Mouse (Mus musculus) hematopoietic stem cell, adult 5-6 weeks (primary cell): ENCODE measurements around the gene Cryba2. TPM values are rescaled to one million over a fixed set of nuclear protein-coding genes. Genes with fewer than 3 reads are reported as not detected.
A peak's percentile ranks its signal among the peaks of the same experiment; 100 is the strongest.

Source experiments
- ATAC-seq, 2 experiments: fragments of 125-278 bp in 1 of 2; replicated peaks in 1 of 2; 2 replicates each; pipeline ENCODE4 v1.8.0; 2016 to 2017; ENCODE audit warnings: inconsistent platforms in 2 of 2, mild to moderate bottlenecking in 2 of 2, moderate number of reproducible peaks in 2 of 2, low read depth in 1 of 2, moderate TSS enrichment in 1 of 2; ENCODE audit not compliant: low FRiP score in 2 of 2, poor library complexity in 2 of 2, severe bottlenecking in 2 of 2, insufficient read depth in 1 of 2, low TSS enrichment in 1 of 2
- total RNA-seq: library from RNA; stranded (forward); fragments of 172-1452, 232-1000 nt; gene quantifications from 2 replicates; pipeline ENCODE4 v1.2.3, GENCODE M21; 2017

Gene Cryba2
- total RNA-seq, 1 experiment from 2014 or later = not detected

DNA sequence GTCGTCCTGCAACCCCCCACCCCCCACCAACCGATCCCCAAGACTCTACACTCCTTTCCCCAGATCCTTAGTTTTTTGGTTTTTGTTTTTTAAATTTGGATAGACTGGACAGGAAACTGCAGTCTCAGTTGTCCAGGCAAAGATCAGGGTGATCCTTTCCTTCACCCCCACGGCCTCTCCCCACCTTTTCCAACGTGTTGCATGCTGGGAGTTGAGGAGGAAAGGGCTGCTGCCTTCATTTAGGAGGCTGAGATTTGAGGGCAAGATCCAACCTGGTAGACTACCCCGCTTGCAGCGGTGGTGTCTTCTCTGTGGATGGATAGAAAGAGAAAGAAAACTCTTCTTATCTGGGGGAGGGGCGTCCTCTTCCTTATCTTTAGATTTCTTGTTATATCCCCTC lies 36.2 kb downstream of the Cryba2 start:
- no peak for ATAC-seq

DNA sequence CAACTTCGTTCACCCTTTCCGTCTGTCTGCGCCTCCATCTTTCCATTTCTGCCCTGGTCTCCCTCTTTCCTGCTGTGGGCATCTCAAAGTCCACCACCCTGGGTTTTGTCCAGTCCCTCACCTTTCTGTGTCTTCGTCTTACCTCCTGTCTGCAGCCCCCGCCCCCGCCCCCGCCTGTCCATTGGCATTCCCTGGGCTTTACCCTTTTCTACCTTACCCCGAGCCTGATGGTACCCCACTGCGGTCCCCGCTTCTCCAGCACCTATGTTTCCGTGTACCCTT lies 36.6 kb downstream of the Cryba2 start:
- no peak for ATAC-seq

- ATAC-seq = no peak
Observed at GRCm38 (mm10) chr1:74855651-74856438, 37.1 kb downstream of the Cryba2 start.

DNA sequence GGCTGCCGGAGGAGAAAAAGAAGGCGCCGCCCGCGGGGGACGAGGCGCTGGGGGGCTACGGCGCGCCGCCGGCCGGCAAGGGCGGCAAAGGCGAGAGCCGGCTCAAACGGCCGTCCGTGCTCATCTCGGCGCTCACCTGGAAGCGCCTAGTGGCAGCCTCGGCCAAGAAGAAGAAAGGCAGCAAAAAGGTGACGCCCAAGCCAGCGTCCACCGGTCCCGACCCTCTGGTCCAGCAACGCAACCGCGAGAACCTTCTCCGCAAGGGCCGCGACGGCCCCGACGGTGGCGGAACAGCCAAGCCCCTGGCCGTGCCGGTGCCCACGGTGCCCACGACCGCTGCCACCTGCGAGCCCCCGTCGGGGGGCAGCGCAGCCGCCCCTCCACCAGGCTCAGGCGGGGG lies 37.8 kb downstream of the Cryba2 start:
- no peak for ATAC-seq

- ATAC-seq = peak; percentile 85 to 92
Observed at GRCm38 (mm10) chr1:74854306-74855056, 38.5 kb downstream of the Cryba2 start, which contains the start of gene Cdk5r2. Gene Cdk5r2 (plus strand): TSS chr1:74854934.

- ATAC-seq = no peak
Observed at GRCm38 (mm10) chr1:74851001-74851775, 41.8 kb downstream of the Cryba2 start.

DNA sequence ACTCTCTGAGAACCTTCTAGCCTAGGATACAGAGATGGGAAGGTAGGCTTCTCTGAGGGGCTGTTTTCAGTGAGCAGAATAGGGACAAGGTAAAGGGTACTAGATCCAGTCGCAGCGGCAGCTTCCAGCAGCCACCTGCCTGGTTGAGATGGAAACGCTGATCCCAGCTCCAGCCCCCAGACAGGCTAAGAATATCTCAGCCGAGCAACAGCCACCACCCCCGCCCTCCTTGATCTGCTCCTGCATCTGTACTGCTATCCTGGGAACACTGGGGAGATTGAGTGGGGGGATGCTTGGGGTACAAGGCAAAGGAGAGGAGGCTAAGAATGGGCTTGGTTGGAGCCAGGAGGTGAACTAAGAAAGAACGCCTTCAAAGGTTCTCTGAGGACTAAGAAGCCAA lies 42.7 kb downstream of the Cryba2 start:
- ATAC-seq = no peak

GRCm38 (mm10) chr1:74848946-74849345 lies 44.0 kb downstream of the Cryba2 start:
- no peak for ATAC-seq

DNA sequence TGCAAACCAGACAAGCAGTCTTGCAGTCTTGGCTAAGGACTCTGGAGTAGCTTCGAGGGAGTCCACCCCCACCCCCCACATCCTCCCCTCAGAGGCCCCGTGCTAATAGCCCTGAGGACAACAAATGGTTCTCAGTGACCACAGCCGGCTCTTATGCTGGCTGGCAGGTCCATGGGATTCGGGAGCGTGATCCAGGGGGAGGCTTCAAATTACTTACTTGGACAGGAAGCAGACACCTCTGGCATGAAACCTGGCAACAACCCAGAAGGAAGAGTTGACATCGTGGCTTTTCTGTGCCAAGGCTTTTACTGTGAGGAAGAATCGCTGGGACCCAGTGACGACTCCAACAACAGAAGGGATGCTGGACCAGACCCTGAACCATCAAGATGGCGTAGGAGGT lies 46.6 kb downstream of the Cryba2 start:
- ATAC-seq = no peak

GRCm38 (mm10) chr1:74843090-74843489 lies 49.9 kb downstream of the Cryba2 start:
- no peak for ATAC-seq

Other genes starting within 250 kb of the Cryba2 start
- 23.8 and 25.6 TPM in 2 replicates for gene Ttll4, start 231.4 kb downstream of the Cryba2 start, total RNA-seq
- gene Cyp27a1, start 179.6 kb downstream of the Cryba2 start, total RNA-seq = 4.9 and 5.3 TPM in 2 replicates
- not detected in 2 replicates for gene Prkag3, start 143.9 kb downstream of the Cryba2 start, total RNA-seq
- gene Wnt6, start 121.3 kb downstream of the Cryba2 start, total RNA-seq = not detected in 2 replicates
- not detected in 2 replicates for gene Wnt10a, start 101.6 kb downstream of the Cryba2 start, total RNA-seq
- not detected in 2 replicates for gene Cdk5r2, start 38.2 kb downstream of the Cryba2 start, total RNA-seq
- not detected in 2 replicates for gene Fev, start 7.7 kb downstream of the Cryba2 start, total RNA-seq
- not detected in 2 replicates for gene Cfap65, start 42.5 kb upstream of the Cryba2 start, total RNA-seq
- gene Ihh, start 58.5 kb upstream of the Cryba2 start, total RNA-seq = not detected in 2 replicates
- 6.5 and 11.6 TPM in 2 replicates for gene Nhej1, start 232.1 kb upstream of the Cryba2 start, total RNA-seq
- not detected in 2 replicates for gene Slc23a3, start 240.7 kb upstream of the Cryba2 start, total RNA-seq
- 37.5 and 44.3 TPM in 2 replicates for gene Cnppd1, start 249.6 kb upstream of the Cryba2 start, total RNA-seq
- gene Retreg2, start 249.6 kb upstream of the Cryba2 start, total RNA-seq = 43.2 and 60.9 TPM in 2 replicates